Mouse (Mus musculus) G1E (cell line): Measurements from ENCODE around the gene Hmgcl. TPM values are rescaled to one million over a fixed set of nuclear protein-coding genes. Genes with fewer than 3 reads are reported as not detected.

Experiments used
- ATAC-seq: 2 replicates; pipeline ENCODE4 v1.8.0; 2016; ENCODE audit warnings: mild to moderate bottlenecking; ENCODE audit not compliant: insufficient number of reproducible peaks, poor library complexity, low FRiP score, severe bottlenecking; ENCODE audit errors: extremely low read depth
- DNase-seq: peaks from one replicate; pipeline ENCODE4 v3.0.0; 2012; ENCODE audit warnings: low spot score
- H3K27me3 ChIP-seq: 2 replicates; pipeline ENCODE4 v1.6.1; 2012; ENCODE audit warnings: mild to moderate bottlenecking, low read length, inconsistent platforms; ENCODE audit not compliant: insufficient read depth
- H3K36me3 ChIP-seq: replicated peaks from 2 replicates; pipeline ENCODE3; 2012; ENCODE audit warnings: mild to moderate bottlenecking, inconsistent platforms
- H3K4me1 ChIP-seq: 2 replicates; pipeline ENCODE4 v1.6.1; 2012; ENCODE audit warnings: low read depth, low read length, inconsistent platforms, mixed read lengths; ENCODE audit not compliant: insufficient read depth
- H3K4me3 ChIP-seq: 2 replicates; pipeline ENCODE4 v1.5.1; 2012; ENCODE audit warnings: low read depth, mild to moderate bottlenecking, inconsistent platforms, low read length, moderate library complexity, mixed read lengths
- H3K9me3 ChIP-seq: replicated peaks from 2 replicates; pipeline ENCODE4 v1.6.1; 2012; ENCODE audit warnings: inconsistent platforms
- CTCF ChIP-seq: IDR thresholded peaks from 2 replicates; pipeline ENCODE4 v1.5.1; 2012; ENCODE audit warnings: low read depth, low read length, inconsistent platforms, mixed read lengths
- GATA1 ChIP-seq: IDR thresholded peaks from 2 replicates; pipeline ENCODE4 v1.6.1; 2012; ENCODE audit warnings: borderline replicate concordance, low read length, inconsistent platforms, mixed read lengths
- GATA2 ChIP-seq: IDR thresholded peaks from 2 replicates; pipeline ENCODE4 v1.6.1; 2012; ENCODE audit warnings: low read depth, low read length, inconsistent platforms, borderline replicate concordance
- POLR2AphosphoS5 ChIP-seq: IDR thresholded peaks from 2 replicates; pipeline ENCODE4 v1.6.1; 2012; ENCODE audit warnings: low read depth, low read length, inconsistent platforms; ENCODE audit not compliant: insufficient replicate concordance
- TAL1 ChIP-seq: conservative IDR thresholded peaks from 2 replicates; pipeline ENCODE4 v1.6.1; 2012; ENCODE audit warnings: low read depth, low read length, inconsistent platforms, mixed read lengths
- polyA plus RNA-seq: library from polyadenylated mRNA; stranded (reverse); fragments of >175 nt; gene quantifications from 2 replicates; pipeline ENCODE4 v1.2.3, GENCODE M21; 2012
- total RNA-seq, 2 experiments: library from RNA; stranded (forward) in 1 of 2; stranded (reverse) in 1 of 2; fragments of 200-1000 nt in 1 of 2; fragments of >200 nt in 1 of 2; fragmentation: Nextera tagmentation in 1 of 2; gene quantifications; 2 replicates each; pipeline ENCODE4 v1.2.3; 2014 to 2017

Gene Hmgcl
- total and polyA plus RNA-seq, 3 experiments, result 22.2 to 39.1 (median 33.3) TPM

DNA sequence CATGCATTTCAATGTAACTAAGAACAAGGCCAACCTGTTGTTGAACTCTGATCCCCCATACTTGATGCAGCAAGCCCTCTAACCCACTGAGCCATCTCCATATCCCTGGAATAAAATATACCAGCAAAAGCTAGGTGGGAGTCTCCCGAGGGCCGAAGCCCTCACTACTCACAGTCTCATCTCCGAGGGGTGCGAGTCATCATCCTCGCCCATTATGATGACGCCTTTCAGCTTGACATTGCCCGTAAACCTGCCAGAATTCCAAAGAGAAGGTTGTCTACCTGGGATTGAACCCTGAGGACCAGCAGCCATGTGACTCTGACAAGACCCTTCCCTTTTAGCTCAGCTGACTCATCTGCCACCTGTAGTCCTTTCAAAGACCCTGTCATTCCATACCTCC, 39.5 kb downstream of the Hmgcl start:
- Histone ChIP-seq H3K27me3 (no peaks in the 10 kb centered on the region), H3K9me3 (no peaks in the 10 kb centered on the region), H3K36me3 (peaks cover 49% of the 10 kb centered on the region), H3K4me1 (peaks cover 58% of the 10 kb centered on the region), H3K4me3 (peak overlapping the region; percentile 98)
- no peak for TF ChIP-seq GATA2
- TF ChIP-seq GATA1, result no peak
- TF ChIP-seq POLR2AphosphoS5, result no peak
- no peak for TF ChIP-seq TAL1
- ATAC-seq (no peak), DNase-seq (no peak)

DNA sequence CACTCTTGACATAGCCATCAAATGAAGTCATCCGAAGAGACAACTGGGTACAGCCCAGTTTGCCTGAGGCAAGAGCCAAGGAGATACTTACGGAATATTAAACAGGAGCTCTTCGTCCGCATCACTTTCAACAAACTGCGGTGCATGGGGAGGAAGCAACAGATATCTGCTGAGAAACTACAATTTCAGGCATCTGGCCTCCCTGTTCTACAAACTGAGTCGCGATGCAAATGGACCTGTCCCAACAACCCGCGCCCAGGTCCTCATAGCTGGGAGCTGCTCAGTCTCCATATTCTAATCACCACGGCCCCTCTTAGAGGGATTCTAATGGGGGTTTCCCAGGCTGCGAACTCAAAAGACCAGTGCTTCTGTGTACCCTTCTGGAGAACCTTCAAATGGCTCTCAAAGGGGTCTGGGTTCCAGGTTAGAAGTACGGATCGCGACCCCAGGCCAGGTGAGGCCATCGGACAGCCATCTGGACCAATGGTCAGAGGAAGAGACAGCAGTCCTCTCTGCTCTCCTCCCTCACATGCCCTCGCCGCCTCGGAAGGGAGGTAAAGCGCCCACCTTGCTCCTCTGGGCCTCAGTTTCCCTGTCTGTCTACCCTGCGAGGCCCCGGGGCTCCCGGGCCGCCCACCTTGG, 40.2 kb downstream of the Hmgcl start:
- ATAC-seq, result no peak
- TF ChIP-seq GATA2, result no peak
- Histone ChIP-seq H3K9me3 (peaks cover under 1% of the 10 kb centered on the region; the same call in 1 of the 2 replicates), H3K27me3 (no peaks in the 10 kb centered on the region), H3K4me1 (peaks cover 58% of the 10 kb centered on the region), H3K36me3 (peaks cover 43% of the 10 kb centered on the region), H3K4me3 (peak overlapping the region; percentile 98)
- DNase-seq, result no peak

DNA sequence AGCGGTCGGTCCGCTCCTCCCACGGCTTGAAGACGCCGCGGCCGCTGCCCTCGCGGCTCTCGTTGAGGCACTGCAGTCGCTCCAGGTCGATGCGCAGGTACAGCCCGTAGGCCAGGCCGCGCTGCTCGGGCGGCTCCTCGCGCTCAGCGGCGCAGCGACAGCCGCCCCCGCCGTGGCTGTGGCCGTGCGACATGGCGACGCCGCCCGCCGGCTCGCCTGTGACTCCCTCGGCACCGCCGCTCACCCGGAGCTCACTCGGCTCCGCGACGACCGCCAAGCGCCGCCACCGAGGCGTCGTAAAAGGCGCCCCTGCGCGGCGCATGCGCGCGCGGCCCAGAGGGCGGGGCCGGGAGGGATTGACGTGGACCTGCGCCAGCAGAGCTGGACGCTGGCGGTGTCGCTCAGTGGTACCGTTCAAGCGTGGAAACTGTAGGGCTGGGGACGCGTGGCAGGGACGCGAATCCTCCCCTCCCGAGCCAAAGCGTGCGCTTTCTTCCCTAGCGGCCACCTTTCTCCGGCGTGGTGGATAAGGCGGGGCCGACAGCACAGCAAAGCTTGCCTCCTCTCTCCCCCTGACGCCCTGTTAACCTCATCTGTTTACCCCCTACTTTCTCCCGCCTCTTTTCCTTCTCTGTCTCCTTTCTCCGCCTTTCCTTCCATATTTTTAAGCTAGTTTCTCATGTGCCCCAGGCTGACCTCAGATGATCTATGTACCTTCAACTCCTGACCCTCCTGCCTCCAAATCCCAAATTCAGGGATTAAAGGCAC, 40.9 kb downstream of the Hmgcl start, which contains the start of gene Pithd1:
Gene Pithd1 (minus strand): TSS at position 322 of the 768 bp plus-strand sequence.
- ATAC-seq, result peak; percentile 36
- peaks cover 52% of the 10 kb centered on the region for H3K4me1 ChIP-seq
- DNase-seq, result peak; percentile 86

DNA sequence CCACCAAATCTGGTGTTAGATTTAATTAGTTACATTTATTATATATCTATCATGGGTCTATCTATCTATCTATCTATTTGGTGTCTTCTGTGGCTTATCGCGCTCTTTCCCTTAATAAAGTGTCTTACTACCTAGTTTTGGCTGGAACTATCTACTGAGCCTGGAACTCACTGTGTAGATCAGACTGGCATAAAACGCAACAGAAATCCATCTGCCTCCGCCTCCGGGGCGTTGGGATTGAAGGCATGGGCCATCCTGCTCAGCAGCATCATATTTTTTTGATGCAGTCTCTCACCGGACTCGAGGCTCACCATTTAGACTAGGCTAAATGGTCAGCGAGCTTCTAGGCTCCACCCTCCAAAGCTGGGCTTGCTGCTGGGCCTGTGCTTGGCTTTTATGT, 41.5 kb downstream of the Hmgcl start:
- no peaks in the 10 kb centered on the region for H3K27me3 ChIP-seq
- H3K4me3 ChIP-seq, result peak overlapping the region; percentile 98; the same call in 1 of the 2 replicates
- H3K36me3 ChIP-seq, result peaks cover 31% of the 10 kb centered on the region
- DNase-seq, result no peak
- TF ChIP-seq CTCF (no peak), TAL1 (no peak), GATA1 (no peak), POLR2AphosphoS5 (no peak), GATA2 (no peak)
- peaks cover 51% of the 10 kb centered on the region for H3K4me1 ChIP-seq
- no peak for ATAC-seq
- peaks cover 3% of the 10 kb centered on the region for H3K9me3 ChIP-seq

More for the DNA sequence above, 40.9 kb downstream of the Hmgcl start, which contains the start of gene Pithd1:
- TF ChIP-seq POLR2AphosphoS5 (no peak), GATA1 (no peak), GATA2 (no peak), CTCF (no peak), TAL1 (no peak)
- Histone ChIP-seq H3K9me3 (peaks cover 3% of the 10 kb centered on the region), H3K4me3 (peak within 1 kb of the TSS; percentile 98), H3K27me3 (no peaks in the 10 kb centered on the region), H3K36me3 (peaks cover 36% of the 10 kb centered on the region)

DNA sequence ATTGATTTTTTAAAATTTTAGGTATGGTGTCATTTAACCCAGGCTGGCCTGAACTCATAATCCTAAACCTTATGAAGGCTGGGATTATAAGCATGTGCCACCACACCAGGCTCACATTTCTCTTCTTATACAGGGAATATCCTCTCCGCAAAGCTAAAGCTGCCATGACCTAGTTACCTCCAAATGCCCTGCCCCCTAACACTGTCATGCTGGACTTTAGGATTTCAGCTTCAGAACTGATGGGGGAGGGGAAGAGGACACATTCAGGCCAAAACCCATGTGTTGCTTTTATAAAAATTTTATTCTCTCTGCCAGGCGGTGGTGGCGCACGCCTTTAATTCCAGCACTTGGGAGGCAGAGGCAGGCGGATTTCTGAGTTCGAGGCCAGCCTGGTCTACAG, 47.7 kb downstream of the Hmgcl start:
- no peak overlapping the region for H3K4me3 ChIP-seq
- ATAC-seq (no peak), DNase-seq (no peak)
- peaks cover 13% of the 10 kb centered on the region for H3K9me3 ChIP-seq
- H3K27me3 ChIP-seq, result no peaks in the 10 kb centered on the region
- TF ChIP-seq GATA1, result no peak
- no peak for TF ChIP-seq POLR2AphosphoS5
- TF ChIP-seq TAL1, result no peak
- no peak for TF ChIP-seq GATA2
- no peak for TF ChIP-seq CTCF
- H3K36me3 ChIP-seq, result peaks cover 3% of the 10 kb centered on the region
- H3K4me1 ChIP-seq, result peaks cover 9% of the 10 kb centered on the region

DNA sequence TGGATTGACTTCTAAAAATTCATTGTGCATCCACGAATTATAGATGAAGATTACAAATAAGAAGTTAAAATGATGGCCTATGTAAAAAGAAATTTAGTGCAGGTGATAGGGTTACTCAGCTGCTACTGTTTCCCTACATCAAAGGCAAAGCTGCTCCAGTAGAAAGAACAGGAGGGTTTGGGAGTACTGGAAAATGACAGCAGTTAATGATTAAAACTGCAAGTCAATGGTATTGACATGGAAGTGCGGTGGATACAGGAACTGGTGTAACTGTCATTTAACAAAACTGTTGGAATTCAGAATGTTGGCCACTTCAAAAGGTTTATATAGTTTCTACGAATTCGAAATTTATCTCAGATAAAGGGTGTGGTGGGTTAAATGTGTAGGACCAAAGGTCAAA, 48.9 kb downstream of the Hmgcl start:
- Histone ChIP-seq H3K9me3 (peaks cover 13% of the 10 kb centered on the region), H3K36me3 (peaks cover 3% of the 10 kb centered on the region)

More for the DNA sequence above, 48.9 kb downstream of the Hmgcl start:
- peaks cover 7% of the 10 kb centered on the region for H3K4me1 ChIP-seq
- no peaks in the 10 kb centered on the region for H3K27me3 ChIP-seq
- ATAC-seq (no peak), DNase-seq (no peak)
- no peak overlapping the region for H3K4me3 ChIP-seq
- TF ChIP-seq GATA1 (no peak), CTCF (no peak), GATA2 (no peak), POLR2AphosphoS5 (no peak), TAL1 (no peak)
